13 mouse cellular contexts compared by ENCODE assay signal in the genomic region with DNA sequence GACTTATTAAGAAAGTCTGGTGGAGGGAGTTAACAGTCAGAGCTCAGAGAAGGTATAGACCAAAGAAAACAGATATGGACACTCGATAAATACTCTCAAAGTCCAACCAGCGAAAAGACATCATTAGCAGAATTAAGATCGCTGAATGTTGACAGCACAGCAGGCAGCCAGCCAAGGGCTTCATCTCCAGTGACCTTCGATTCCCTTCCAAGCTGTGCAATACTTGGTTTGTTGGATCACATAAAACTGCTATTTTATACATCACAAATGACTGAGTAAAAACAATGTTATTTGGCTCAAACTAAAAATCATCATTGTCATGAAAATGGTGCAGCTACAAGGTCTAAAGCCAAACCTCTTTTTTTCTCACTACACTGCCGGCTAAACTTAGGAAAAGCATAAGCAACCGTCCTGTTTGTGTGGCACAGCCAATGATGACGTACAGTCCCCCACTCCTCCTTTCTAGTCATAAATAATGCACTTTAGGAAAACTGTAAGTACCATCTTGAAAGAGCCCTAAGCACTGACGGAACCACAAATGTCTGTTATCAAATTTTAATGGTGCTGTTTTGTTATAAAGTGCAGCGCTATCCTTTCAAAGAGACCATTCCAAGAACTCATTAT. TPM values are rescaled to one million over a fixed set of nuclear protein-coding genes. Genes with fewer than 3 reads are reported as not detected.
DNase-seq lines count a peak whose midpoint lies in the region; ATAC-seq lines count a peak whose summit lies in the region.
"Had no signal": no experiment of that assay in that cellular context is flagged by ENCODE, and none has a peak within 500 bp of the region (broad histone marks: within the 10 kb centered on the region; RNA-seq: fewer than 3 reads in every experiment).

No protein-coding gene starts in this region.

- 53% methylated on average over 9 of the region's 9 CpGs for WGBS in forebrain, embryonic 14.5 days

- H3K27me3 ChIP-seq in forebrain, embryonic 14.5 days (replicated peaks; ENCODE audit: control insufficient read depth, insufficient read depth, low read length), result no peaks in the 10 kb centered on the region

- no peak overlapping the region for H3K27ac ChIP-seq in forebrain, embryonic 14.5 days (ENCODE audit: low read depth, low read length)
- H3K27ac ChIP-seq: macrophage had no signal

- H3K9ac ChIP-seq in forebrain, embryonic 14.5 days (ENCODE audit: low read length), result no peak overlapping the region

- no peaks in the 10 kb centered on the region for H3K4me1 ChIP-seq in forebrain, embryonic 14.5 days (ENCODE audit: control insufficient read depth, insufficient read depth, low read length)

- H3K4me3 ChIP-seq in forebrain, embryonic 14.5 days (ENCODE audit: low read depth, low read length), result no peak overlapping the region
- H3K4me3 ChIP-seq: myocyte had no signal

- intact Hi-C loops in left cerebral cortex, postnatal 4 days (cut with DNase I), result no loop called here

- peak; percentile 52 for DNase-seq in left cerebral cortex, postnatal 4 days
- no peak for DNase-seq in left cerebral cortex, adult 11 months (ENCODE audit: low spot score)
- peak; percentile 25 to 27 for DNase-seq in adrenal gland, adult 18-20 months (ENCODE audit: low spot score in 2 of 2)
- peak; percentile 72 to 80 for DNase-seq in adrenal gland, postnatal 36 days
- DNase-seq in kidney, postnatal 4 days, result peak; percentile 84 to 86
- no peak for DNase-seq in forebrain, embryonic 14.5 days (ENCODE audit: low spot score)
- no peak for DNase-seq in right cerebral cortex, adult 2 months (ENCODE audit: low spot score in 2 of 2)
- DNase-seq: cerebellum, postnatal 36 days; layer of hippocampus, postnatal 36 days; thymus, postnatal 25 days had no signal

- no peaks in the 10 kb centered on the region for H3K36me3 ChIP-seq in forebrain, embryonic 14.5 days (ENCODE audit: control insufficient read depth, insufficient read depth, low read length)

- H3K9me3 ChIP-seq in forebrain, embryonic 14.5 days (replicated peaks; ENCODE audit: control insufficient read depth, low read length), result no peaks in the 10 kb centered on the region

- no peak overlapping the region for H3K4me2 ChIP-seq in forebrain, embryonic 14.5 days (ENCODE audit: low read length)

- ATAC-seq in forebrain, embryonic 14.5 days, result no peak

RNA-seq across cellular contexts. Expression of a gene that starts 34.8 kb away (rescaled TPM):
- total RNA-seq in left cerebral cortex, postnatal 4 days (2021), result 10 to 100 TPM; 42.3 to 51.9 TPM
- 100 to 1,000 TPM in 1 of 2 experiments, 10 to 100 TPM in 1; 93.2 to 108 TPM for total RNA-seq in adrenal gland, adult 18-20 months (2021)
- 10 to 100 TPM; 80.6 to 90.0 TPM for total RNA-seq in adrenal gland, postnatal 36 days (2021)
- polyA plus RNA-seq in forebrain, embryonic 14.5 days (2014; fragmentation: Nextera tagmentation; extraction: Ambion mirVana), result 23.5 and 28.0 TPM in 2 replicates

RNA-seq across cellular contexts. Expression of a gene that starts 41.8 kb away (rescaled TPM):
- total RNA-seq in left cerebral cortex, postnatal 4 days (2021), result under 1 TPM; 0.46 to 0.92 TPM
- total RNA-seq in adrenal gland, adult 18-20 months (2021), result 1 to 10 TPM; 6.7 to 7.2 TPM
- total RNA-seq in adrenal gland, postnatal 36 days (2021), result 1 to 10 TPM; 1.3 to 1.4 TPM
- polyA plus RNA-seq in forebrain, embryonic 14.5 days (2014; fragmentation: Nextera tagmentation; extraction: Ambion mirVana), result not detected in 2 replicates
- polyA plus RNA-seq: hindbrain, embryonic 11.5 days; myocyte had no signal

Comparison
In these comparisons a context has a peak if more than half of its experiments do, and no peak if none do; other contexts are left out.
1. DNase-seq: peak in left cerebral cortex, postnatal 4 days (single experiment), adrenal gland, adult 18-20 months (2 of 2), adrenal gland, postnatal 36 days (2 of 2) and kidney, postnatal 4 days (2 of 2); none in left cerebral cortex, adult 11 months (single experiment), forebrain, embryonic 14.5 days (single experiment) and right cerebral cortex, adult 2 months (0 of 2).